Mouse (Mus musculus) heart, postnatal 0 days (tissue): Measurements from ENCODE around the gene Klhdc7b.

Experiments used
- CTCF ChIP-seq: IDR thresholded peaks from 2 replicates; pipeline ENCODE4 v1.5.1; 2016; ENCODE audit warnings: antibody characterized with exemption, control low read depth, low read depth
- EP300 ChIP-seq: IDR thresholded peaks from 2 replicates; pipeline ENCODE4 v1.6.1; 2016; ENCODE audit warnings: antibody characterized with exemption, low read depth

GRCm38 (mm10) chr15:89435878-89436277 is 51.2 kb downstream of the Klhdc7b start:
- TF ChIP-seq CTCF (no peak), EP300 (no peak)
